Mouse (Mus musculus) megakaryocyte-erythroid progenitor cell, adult 5-6 weeks (primary cell): Measurements from ENCODE around the gene Kif1b. TPM values are rescaled to one million over a fixed set of nuclear protein-coding genes. Genes with fewer than 3 reads are reported as not detected.

ENCODE experiments used
- ATAC-seq: replicated peaks from 2 replicates; pipeline ENCODE4 v1.8.0; 2016; ENCODE audit warnings: mild to moderate bottlenecking, inconsistent platforms; ENCODE audit not compliant: severe bottlenecking, poor library complexity, low FRiP score, low TSS enrichment
- total RNA-seq, 2 experiments: library from RNA; stranded (forward) in 1 of 2; stranded (reverse) in 1 of 2; fragments of 200-1000, 215-1000 nt in 1 of 2; fragments of >200 nt in 1 of 2; fragmentation: Nextera tagmentation in 1 of 2; gene quantifications; 2 replicates each; pipeline ENCODE4 v1.2.3; 2014 to 2017

The Kif1b gene
- total RNA-seq, 2 experiments from 2014 or later, result 4.6 to 8.1 TPM

DNA sequence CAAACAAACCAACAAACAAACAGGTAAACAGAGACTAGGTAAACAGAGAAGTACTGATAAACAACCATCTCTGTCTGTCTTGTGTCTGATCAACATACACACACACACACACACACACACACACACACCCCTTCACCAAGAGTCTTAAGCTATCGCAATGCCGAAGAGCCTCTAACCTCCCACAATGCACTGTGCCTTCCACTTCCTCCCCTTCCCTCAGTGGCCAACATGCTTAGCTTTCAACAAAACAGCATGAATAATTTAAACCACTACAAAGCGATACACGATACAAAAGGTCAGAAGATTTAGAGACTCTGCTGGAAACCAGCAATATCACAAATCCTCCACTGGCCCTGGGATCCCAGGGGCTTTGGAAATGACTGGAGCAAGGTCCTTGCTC, 14.8 kb upstream of the Kif1b start:
- ATAC-seq, result no peak

GRCm38 (mm10) chr4:149319088-149319487, 11.6 kb upstream of the Kif1b start:
- ATAC-seq, result no peak

DNA sequence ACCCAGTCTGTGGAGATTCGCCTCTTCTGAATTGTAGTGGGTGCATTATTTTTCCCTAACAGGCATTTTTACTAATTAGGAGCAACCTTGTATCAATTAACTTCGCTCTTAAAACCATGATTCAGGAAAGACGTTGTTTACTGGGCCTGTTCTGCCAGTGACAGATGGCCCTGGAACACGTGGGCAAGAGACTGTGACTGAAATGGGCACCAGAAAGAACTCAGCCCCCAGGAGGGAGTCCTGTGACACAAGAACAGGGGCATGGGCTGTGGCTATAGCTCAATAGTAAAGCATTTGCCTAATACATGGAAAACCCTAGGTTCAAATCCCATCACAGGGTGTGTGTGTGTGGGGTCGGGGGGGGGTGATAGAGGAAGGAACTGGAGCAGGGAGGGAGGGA, 9.9 kb upstream of the Kif1b start:
- ATAC-seq, result no peak

DNA sequence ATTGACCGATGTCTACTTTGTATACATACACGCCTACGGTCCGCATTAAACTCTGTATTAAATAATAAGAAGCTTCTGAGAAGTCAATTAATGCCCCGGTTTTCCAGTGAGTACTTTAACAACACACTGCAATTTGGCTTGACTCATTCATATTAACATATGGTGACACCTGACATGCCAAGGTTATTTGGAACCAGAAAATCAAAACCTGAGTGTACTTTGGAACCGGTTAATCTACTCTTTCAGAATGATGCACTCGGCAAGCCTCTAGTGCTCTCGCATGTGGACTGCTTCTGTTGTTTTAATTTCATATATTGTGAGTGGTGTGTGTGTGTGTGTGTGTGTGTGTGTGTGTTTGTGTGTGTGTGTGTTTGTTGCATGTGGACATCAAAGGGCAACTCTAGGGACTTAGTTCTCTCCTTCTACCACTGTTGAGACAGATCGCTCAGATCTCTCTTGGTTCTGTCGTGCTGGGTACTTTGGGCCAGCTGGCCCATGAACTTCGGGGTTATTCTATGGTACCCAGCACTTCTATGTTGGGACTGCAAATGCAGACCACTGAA, 6.9 kb upstream of the Kif1b start:
- ATAC-seq, result no peak

- no peak for ATAC-seq
Observed at GRCm38 (mm10) chr4:149313558-149314253, 6.2 kb upstream of the Kif1b start.

GRCm38 (mm10) chr4:149311996-149312395, 4.5 kb upstream of the Kif1b start:
- no peak for ATAC-seq

- no peak for ATAC-seq
Observed at GRCm38 (mm10) chr4:149308491-149308820, 963 bp upstream of the Kif1b start.

- ATAC-seq, result no peak; the same call in 1 of the 2 replicates
Observed at GRCm38 (mm10) chr4:149306712-149307595, 539 bp downstream of the Kif1b start.

- no peak for ATAC-seq
Observed at GRCm38 (mm10) chr4:149305761-149306711, 1.5 kb downstream of the Kif1b start.

- ATAC-seq, result no peak
Observed at GRCm38 (mm10) chr4:149304466-149304865, 3.0 kb downstream of the Kif1b start.

- ATAC-seq, result no peak
Observed at GRCm38 (mm10) chr4:149303502-149303901, 4.0 kb downstream of the Kif1b start.

GRCm38 (mm10) chr4:149302751-149303150, 4.7 kb downstream of the Kif1b start:
- no peak for ATAC-seq

- ATAC-seq, result no peak
Observed at GRCm38 (mm10) chr4:149302136-149302535, 5.4 kb downstream of the Kif1b start.

DNA sequence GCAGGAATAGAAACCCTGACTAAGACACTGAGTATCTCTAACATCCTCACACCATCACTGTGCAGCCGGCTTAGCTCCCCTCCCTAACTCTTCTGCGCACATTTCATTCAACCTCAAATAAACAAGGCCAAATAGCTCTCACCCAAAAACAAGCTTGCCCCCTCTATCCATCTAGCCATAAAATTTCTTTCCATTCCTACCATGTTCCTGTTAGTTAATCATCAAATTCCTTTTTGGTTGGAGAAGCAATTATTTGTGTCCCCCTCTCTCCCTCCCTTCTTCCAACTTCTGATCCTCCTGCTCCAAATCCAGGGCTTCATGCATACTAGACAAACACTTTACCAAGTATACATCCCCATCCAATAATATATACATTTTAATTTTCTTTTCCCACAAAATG, 11.0 kb downstream of the Kif1b start:
- ATAC-seq, result no peak

DNA sequence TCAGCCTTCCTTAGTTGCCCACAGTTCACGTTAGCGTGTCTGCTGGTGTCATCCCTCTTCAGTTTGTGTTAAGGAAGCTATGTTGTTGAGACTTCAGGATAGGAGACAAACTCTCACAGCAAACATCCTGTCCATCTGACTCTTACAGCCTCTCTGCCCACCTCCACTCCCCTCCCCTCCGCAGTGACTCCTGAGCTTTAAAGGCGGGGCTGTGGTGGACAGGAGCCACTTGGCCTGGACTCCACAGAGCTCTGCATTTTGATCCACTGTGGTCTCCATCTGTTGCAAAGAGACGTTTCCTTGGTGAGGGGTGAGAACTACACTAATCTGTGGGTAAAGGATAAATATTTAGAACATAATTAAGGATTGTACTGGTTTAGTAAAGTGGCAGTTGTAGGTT, 14.5 kb downstream of the Kif1b start:
- no peak for ATAC-seq

DNA sequence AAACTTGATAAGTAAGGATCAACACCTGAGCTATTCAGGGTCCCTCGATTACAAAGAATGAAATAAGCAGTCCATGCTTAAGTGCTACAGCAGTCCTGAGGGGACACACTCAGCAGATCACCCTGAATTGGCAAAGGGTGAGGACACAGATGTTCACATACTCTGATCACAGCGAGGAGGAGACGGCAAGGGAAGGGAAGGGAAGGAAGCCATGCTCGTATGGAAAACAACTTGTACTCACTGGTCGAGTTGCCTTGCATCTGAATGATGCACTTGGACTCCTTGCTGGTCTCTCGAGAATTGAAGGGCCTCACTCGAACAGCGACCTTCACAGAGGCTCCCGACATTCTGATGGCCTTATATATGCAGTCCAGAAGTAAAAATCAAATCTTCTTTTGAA, 16.4 kb downstream of the Kif1b start:
- no peak for ATAC-seq

GRCm38 (mm10) chr4:149290157-149290750, 17.2 kb downstream of the Kif1b start:
- ATAC-seq, result no peak

GRCm38 (mm10) chr4:149286287-149287137, 21.0 kb downstream of the Kif1b start:
- ATAC-seq, result no peak
